Mouse (Mus musculus): Measurements from ENCODE around the gene Dnajb1. TPM values are rescaled to one million over a fixed set of nuclear protein-coding genes. Genes with fewer than 3 reads are reported as not detected.
"Not testable (repeated sequence)": the region's sequence is repeated elsewhere in the genome, so short reads cannot be mapped to it uniquely, and the experiment has no call there.

The Dnajb1 gene
- total RNA-seq (2015; ENCODE audit: low replicate concordance) (12.9 and 25.7 TPM in 2 replicates), total RNA-seq (2017; ENCODE audit: low replicate concordance) (15.6 and 19.5 TPM in 2 replicates)

DNA sequence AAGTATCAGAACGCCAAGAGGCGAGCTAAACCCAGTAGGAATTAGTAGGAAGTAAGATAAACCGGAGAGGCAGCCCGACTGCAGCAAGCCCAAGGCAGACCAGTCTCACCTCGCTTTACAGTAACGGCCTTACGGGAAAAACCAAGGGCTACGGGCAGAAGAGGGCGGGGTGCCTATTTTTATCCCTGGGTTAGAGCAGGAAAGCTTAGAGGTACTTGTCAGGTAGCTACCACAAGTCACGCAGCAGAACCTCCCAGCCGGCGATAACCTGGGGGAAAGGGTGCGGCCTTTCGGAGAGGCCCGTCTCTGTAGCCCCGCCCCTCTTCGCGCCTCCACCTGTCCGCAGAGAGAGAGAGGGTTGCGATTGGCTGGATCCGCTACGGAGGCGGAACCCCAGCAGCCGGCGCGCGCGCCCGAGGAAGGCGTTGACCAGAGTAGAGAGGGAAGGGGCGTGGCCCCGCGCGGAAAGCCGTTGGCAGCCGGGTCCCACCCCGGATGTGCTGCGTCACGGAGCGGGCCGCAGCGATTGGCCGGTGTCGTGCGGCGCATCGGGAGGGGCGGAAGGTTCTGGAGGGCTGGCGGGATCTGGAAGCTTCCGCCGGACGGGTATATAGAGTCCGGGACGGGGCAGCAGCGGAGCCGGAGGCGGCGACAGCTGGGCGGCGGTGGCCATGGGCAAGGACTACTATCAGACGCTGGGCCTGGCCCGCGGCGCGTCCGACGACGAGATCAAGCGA is at the start of gene Dnajb1, which contains the start of gene Tecr:
TSS of gene Dnajb1 (plus strand) at position 533 of the 737 bp plus-strand sequence.
TSS of gene Tecr (minus strand) at position 311 of the 737 bp plus-strand sequence.
- ATAC-seq (replicated peaks; ENCODE audit: low FRiP score, poor library complexity, severe bottlenecking), result peak; percentile 89

GRCm38 (mm10) chr8:83562669-83563068 is 45.3 kb upstream of the Dnajb1 start:
- no peak for ATAC-seq (replicated peaks; ENCODE audit: low FRiP score, poor library complexity, severe bottlenecking)

DNA sequence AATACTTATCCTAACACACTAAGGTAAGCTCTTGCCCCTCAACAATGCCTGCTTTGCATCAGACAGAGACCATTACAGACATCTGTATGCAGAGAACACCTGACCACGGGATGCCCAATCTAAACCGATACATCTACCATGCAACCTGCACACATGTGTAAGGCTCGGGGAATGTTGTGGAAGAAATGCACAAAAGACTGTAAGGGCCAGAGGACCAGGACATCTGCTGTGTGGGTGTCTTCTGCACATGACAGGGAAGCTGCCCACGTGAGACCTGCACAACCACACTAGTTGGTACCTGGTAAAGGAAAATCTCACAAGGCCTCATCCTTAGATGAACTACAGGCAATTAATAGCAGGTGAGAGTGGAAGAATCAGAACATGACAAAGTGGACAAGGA is 44.7 kb upstream of the Dnajb1 start:
- no peak for ATAC-seq (replicated peaks; ENCODE audit: low FRiP score, poor library complexity, severe bottlenecking)

- ATAC-seq (replicated peaks; ENCODE audit: low FRiP score, poor library complexity, severe bottlenecking), result peak; percentile 78
Measured at GRCm38 (mm10) chr8:83565731-83566375, 42.1 kb upstream of the Dnajb1 start.

- ATAC-seq (replicated peaks; ENCODE audit: low FRiP score, poor library complexity, severe bottlenecking), result peak; percentile 78
Measured at GRCm38 (mm10) chr8:83566469-83567395, 41.3 kb upstream of the Dnajb1 start, which contains the start of gene Ndufb7. Gene Ndufb7, plus strand, starts transcription at chr8:83566671.

DNA sequence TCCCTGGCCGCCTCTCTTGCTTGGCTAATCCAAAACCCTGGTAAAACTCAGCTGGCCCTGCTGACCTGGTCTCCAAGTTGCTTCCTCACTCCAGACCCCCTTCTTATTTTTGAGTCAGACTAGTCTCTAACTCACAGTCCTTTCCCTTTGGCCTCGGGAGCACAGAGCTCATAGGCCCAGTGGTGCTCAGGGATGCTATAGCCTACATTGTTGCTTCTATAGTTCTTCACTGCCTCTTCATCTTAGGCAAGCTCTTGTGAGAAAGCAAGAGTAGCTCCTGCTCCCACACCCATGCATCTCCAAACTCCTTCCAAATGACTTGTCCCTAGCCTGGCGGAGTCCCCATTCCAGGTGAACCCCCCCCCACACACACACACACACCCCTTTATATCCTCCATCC is 40.3 kb upstream of the Dnajb1 start:
- ATAC-seq (replicated peaks; ENCODE audit: low FRiP score, poor library complexity, severe bottlenecking), result no peak

DNA sequence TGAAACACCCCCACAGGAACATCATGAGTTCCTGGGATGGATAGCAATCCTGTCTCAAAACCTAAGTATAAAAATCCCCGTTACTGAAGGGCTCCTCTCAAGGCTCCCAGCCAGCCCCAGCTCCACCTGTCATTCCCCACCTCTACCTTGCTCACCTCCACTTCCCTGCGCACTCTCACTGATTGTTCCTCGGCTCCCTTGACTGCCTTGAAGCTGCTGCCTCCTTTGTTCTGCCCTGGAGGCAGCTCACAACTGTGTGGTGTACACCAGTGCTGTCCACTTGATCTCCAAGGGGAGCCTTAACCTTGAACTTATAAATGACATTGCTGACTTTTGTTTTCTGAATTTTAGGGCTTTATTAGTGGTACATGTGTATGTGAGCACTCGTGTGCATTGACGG is 39.9 kb upstream of the Dnajb1 start:
- no peak for ATAC-seq (replicated peaks; ENCODE audit: low FRiP score, poor library complexity, severe bottlenecking)

- no peak for ATAC-seq (replicated peaks; ENCODE audit: low FRiP score, poor library complexity, severe bottlenecking)
Measured at GRCm38 (mm10) chr8:83568755-83569154, 39.2 kb upstream of the Dnajb1 start.

DNA sequence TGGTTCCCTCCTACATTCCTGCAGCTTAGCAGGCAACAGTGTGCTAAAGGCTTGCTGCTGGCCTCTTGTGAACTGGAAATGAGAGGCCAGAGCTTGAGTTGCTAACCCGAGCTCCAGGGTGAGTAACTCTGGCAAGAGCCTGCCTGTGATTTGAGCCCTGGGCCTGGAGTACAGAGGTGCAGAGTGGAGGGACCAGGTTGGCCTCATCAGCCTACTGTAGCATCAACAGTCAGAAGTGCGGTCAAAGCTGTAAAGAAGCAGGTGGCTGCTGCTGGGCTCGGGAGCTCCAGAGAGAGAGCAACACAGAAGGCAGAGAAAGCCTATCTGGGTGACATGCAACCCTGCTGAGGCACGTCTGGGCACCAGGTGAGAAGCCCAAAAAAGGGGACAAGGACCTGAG is 38.8 kb upstream of the Dnajb1 start:
- ATAC-seq (replicated peaks; ENCODE audit: low FRiP score, poor library complexity, severe bottlenecking), result no peak

GRCm38 (mm10) chr8:83570272-83571000 is 37.6 kb upstream of the Dnajb1 start:
- ATAC-seq (replicated peaks; ENCODE audit: low FRiP score, poor library complexity, severe bottlenecking), result no peak

DNA sequence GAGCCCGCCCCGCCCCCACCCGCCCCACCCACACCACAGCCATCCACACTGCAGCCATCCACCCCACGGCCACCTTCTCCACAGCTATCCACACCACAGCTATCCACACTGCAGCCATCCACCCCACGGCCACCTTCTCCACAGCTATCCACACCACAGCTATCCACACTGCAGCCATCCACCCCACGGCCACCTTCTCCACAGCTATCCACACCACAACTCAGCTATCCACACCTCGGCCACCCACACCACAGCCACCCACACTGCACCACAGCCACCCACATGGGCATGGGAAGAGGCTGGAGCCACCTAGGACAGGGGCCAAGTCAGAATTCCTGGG is 37.0 kb upstream of the Dnajb1 start:
- ATAC-seq (replicated peaks; ENCODE audit: low FRiP score, poor library complexity, severe bottlenecking), result not testable (repeated sequence)

- no peak for ATAC-seq (replicated peaks; ENCODE audit: low FRiP score, poor library complexity, severe bottlenecking)
Measured at GRCm38 (mm10) chr8:83571791-83572190, 36.2 kb upstream of the Dnajb1 start.

DNA sequence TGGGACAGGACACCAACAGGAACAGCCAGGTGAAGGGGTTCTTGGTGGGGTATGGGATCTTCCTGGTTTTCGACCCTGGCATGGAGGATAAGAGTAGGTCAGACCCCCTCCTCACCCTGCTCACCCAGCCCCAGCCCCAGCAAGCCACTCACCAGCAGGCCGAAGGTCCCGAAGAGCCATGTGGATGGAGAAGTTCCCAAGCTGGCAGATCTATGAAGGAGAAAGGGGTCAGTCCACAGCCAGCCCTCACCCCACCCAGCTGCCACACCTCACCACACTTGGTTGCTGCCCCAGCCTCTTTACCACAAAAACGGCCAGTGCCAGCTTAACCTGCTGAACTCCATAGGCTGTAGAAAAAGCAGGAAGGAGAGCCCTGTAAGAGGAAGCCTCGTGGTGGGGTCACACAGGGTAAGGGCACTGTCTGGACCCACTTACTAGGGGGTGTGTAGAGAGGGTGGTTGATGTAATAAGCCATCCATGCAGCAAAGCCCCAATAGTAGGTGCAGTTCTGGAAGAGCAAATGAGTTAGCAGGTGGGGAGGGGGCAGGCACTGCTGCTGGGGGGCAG is 35.7 kb upstream of the Dnajb1 start:
- no peak for ATAC-seq (replicated peaks; ENCODE audit: low FRiP score, poor library complexity, severe bottlenecking)

- no peak for ATAC-seq (replicated peaks; ENCODE audit: low FRiP score, poor library complexity, severe bottlenecking)
Measured at GRCm38 (mm10) chr8:83573140-83573875, 34.7 kb upstream of the Dnajb1 start.

GRCm38 (mm10) chr8:83574631-83575315 is 33.2 kb upstream of the Dnajb1 start:
- no peak for ATAC-seq (replicated peaks; ENCODE audit: low FRiP score, poor library complexity, severe bottlenecking)

DNA sequence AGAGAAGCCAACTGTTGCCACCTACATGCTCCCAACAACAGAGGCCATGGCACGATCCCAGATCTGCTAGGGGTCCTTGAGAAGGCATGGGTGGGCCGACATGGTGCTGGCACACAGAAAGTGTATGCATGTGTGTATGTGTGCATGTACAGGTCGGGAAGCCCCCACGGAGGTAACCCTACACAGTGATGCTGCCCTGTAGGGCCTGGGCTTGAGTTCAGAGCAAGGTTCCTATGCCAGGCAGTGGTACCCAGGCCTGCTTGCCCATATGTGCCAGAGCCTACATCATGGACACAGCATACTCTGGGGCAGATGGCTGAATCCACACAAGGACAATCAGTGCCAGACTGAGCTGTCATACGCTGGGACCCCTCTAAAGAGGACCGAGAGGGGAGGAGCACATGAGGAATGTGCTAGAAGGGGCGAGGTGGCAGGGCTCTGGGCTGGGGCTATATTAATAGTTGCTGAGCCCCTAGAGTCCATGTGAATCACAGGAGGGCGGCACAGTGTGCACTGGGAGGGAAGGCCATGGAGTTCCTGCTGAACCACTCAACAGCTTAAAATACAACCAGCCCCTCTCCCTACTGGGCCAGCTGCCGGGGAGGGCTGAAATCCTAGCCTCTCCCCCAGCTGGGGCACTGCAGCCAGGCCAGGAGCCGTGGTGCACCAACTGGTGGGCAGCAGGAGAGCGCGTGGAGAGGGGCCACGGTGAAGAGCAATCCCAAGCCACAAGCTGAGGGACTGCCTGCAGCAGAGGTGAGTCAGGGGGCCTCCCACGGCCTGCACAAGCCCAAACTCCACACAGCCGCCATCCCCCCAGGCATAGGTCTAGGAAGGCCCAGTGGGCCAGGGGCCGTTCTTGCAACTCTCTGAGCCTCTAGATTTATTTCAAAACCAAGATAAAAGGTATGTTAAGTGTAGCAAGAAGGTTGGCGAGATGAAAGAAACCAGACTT is 32.2 kb upstream of the Dnajb1 start:
- no peak for ATAC-seq (replicated peaks; ENCODE audit: low FRiP score, poor library complexity, severe bottlenecking)

- no peak for ATAC-seq (replicated peaks; ENCODE audit: low FRiP score, poor library complexity, severe bottlenecking)
Measured at GRCm38 (mm10) chr8:83576516-83576895, 31.5 kb upstream of the Dnajb1 start.

Measured in erythroblast, adult 5-6 weeks (primary cell).